In genomic region chr7:121029947-121030346, GRCm38 (mm10) we compare ENCODE assay signal across 14 mouse cellular contexts. TPM values are rescaled to one million over a fixed set of nuclear protein-coding genes. Genes with fewer than 3 reads are reported as not detected.
"Had no signal": no experiment of that assay in that cellular context is flagged by ENCODE, and none has a peak within 500 bp of the region (broad histone marks: within the 10 kb centered on the region; RNA-seq: fewer than 3 reads in every experiment).

No protein-coding gene starts in this region.

RNA-seq across cellular contexts. Expression of gene Igsf6, which starts 44.4 kb away (rescaled TPM):
- total RNA-seq: hindbrain, postnatal 0 days had no signal

RNA-seq across cellular contexts. Expression of gene Mfsd13b, which starts 47.6 kb away (rescaled TPM):
- total RNA-seq: heart, postnatal 10 days; heart, postnatal 14 days; heart, postnatal 25 days; heart, postnatal 36 days; heart, postnatal 4 days; hematopoietic stem cell, adult 5-6 weeks had no signal
- polyA plus RNA-seq: hindbrain, embryonic 12.5 days; hindbrain, embryonic 16.5 days; inflammation-experienced regulatory T-cells, adult 6 months; kidney, embryonic 14.5 days; kidney, embryonic 15.5 days had no signal

RNA-seq across cellular contexts. Expression of gene Otoa, which starts 51.5 kb away (rescaled TPM):
- total RNA-seq: heart, postnatal 36 days had no signal
- polyA plus RNA-seq: heart, embryonic 11.5 days; heart, embryonic 12.5 days; inflammation-experienced regulatory T-cells, adult 6 months; kidney, embryonic 14.5 days had no signal
